Mouse (Mus musculus) MEL (cell line): ENCODE measurements around the gene Rsph10b. TPM values are rescaled to one million over a fixed set of nuclear protein-coding genes. Genes with fewer than 3 reads are reported as not detected.

Source experiments
- DNase-seq: peaks from one replicate; pipeline ENCODE4 v3.0.0; 2011; ENCODE audit warnings: low read depth, low spot score
- H3K27ac ChIP-seq: 2 replicates; pipeline ENCODE4 v1.5.1; 2012; ENCODE audit warnings: low read depth, mild to moderate bottlenecking, control low read depth, low read length, moderate library complexity; ENCODE audit not compliant: control insufficient read depth
- H3K27me3 ChIP-seq, 2 experiments: fragments of 150-350 bp in 1 of 2; sonication (generic) in 1 of 2; 2 replicates each; pipeline ENCODE4 v1.6.1; 2012; ENCODE audit warnings: low read length in 2 of 2, mild to moderate bottlenecking in 2 of 2, improper control_type of control experiment in 1 of 2, moderate library complexity in 1 of 2; ENCODE audit not compliant: insufficient read depth in 2 of 2, control insufficient read depth in 1 of 2
- H3K36me3 ChIP-seq, 2 experiments: 2 replicates each; pipeline ENCODE4 v1.6.1; 2012 to 2014; ENCODE audit warnings: low read length in 2 of 2, improper control_type of control experiment in 1 of 2, inconsistent platforms in 1 of 2, mild to moderate bottlenecking in 1 of 2; ENCODE audit not compliant: insufficient read depth in 2 of 2, control insufficient read depth in 1 of 2
- H3K4me1 ChIP-seq, 2 experiments: fragments of 150-350 bp in 1 of 2; sonication (generic) in 1 of 2; 2 replicates each; pipeline ENCODE4 v1.6.1; 2012; ENCODE audit warnings: low read length in 2 of 2, improper control_type of control experiment in 1 of 2, mild to moderate bottlenecking in 1 of 2; ENCODE audit not compliant: insufficient read depth in 2 of 2, control insufficient read depth in 1 of 2
- H3K4me3 ChIP-seq, 2 experiments: fragments of 150-350 bp in 1 of 2; sonication (generic) in 1 of 2; 2 replicates each; pipeline ENCODE4 v1.5.1; 2012; ENCODE audit warnings: low read depth in 2 of 2, low read length in 2 of 2, mild to moderate bottlenecking in 2 of 2, moderate library complexity in 2 of 2, control low read depth in 1 of 2, improper control_type of control experiment in 1 of 2; ENCODE audit not compliant: control insufficient read depth in 1 of 2, insufficient read depth in 1 of 2
- H3K79me2 ChIP-seq: 2 replicates; pipeline ENCODE4 v1.6.1; 2012; ENCODE audit warnings: mild to moderate bottlenecking, low read length, moderate library complexity; ENCODE audit not compliant: control insufficient read depth, poor library complexity, insufficient read depth
- H3K9ac ChIP-seq: 2 replicates; pipeline ENCODE4 v1.6.1; 2012; ENCODE audit warnings: low read depth, mild to moderate bottlenecking, control low read depth, low read length, moderate library complexity; ENCODE audit not compliant: control insufficient read depth, poor library complexity, severe bottlenecking
- H3K9me3 ChIP-seq: fragments of 150-350 bp; sonication (generic); replicated peaks from 2 replicates; pipeline ENCODE4 v1.6.1; 2012; ENCODE audit warnings: mild to moderate bottlenecking, low read length, improper control_type of control experiment, moderate library complexity; ENCODE audit not compliant: insufficient read depth
- BHLHE40 ChIP-seq: IDR thresholded peaks from 2 replicates; pipeline ENCODE4 v1.6.1; 2012; ENCODE audit warnings: low read depth, mild to moderate bottlenecking, inconsistent platforms, low read length, improper control_type of control experiment, borderline replicate concordance
- CHD2 ChIP-seq: IDR thresholded peaks from 2 replicates; pipeline ENCODE4 v1.6.1; 2011; ENCODE audit warnings: low read length, improper control_type of control experiment
- CTCF ChIP-seq, 3 experiments: IDR thresholded peaks in 2 of 3; conservative IDR thresholded peaks in 1 of 3; 2 replicates each; pipeline ENCODE4 v1.5.1; 2011 to 2012; ENCODE audit warnings: low read length in 3 of 3, low read depth in 2 of 3, mild to moderate bottlenecking in 2 of 3, improper control_type of control experiment in 1 of 3, inconsistent platforms in 1 of 3, mixed read lengths in 1 of 3, moderate library complexity in 1 of 3; ENCODE audit not compliant: control insufficient read depth in 1 of 3, insufficient read depth in 1 of 3, poor library complexity in 1 of 3, severe bottlenecking in 1 of 3
- E2F4 ChIP-seq: IDR thresholded peaks from 2 replicates; pipeline ENCODE4 v1.6.1; 2011; ENCODE audit warnings: low read depth, low read length, improper control_type of control experiment, borderline replicate concordance
- ELF1 ChIP-seq: IDR thresholded peaks from 2 replicates; pipeline ENCODE4 v1.6.1; 2014; ENCODE audit warnings: low read depth, mild to moderate bottlenecking, inconsistent platforms, low read length, improper control_type of control experiment, moderate library complexity
- ETS1 ChIP-seq: IDR thresholded peaks from 2 replicates; pipeline ENCODE4 v1.6.1; 2012; ENCODE audit warnings: low read depth, mild to moderate bottlenecking, inconsistent platforms, low read length, improper control_type of control experiment, moderate library complexity
- HCFC1 ChIP-seq: IDR thresholded peaks from 2 replicates; pipeline ENCODE4 v1.6.1; 2012; ENCODE audit warnings: low read depth, mild to moderate bottlenecking, inconsistent platforms, low read length, improper control_type of control experiment, moderate library complexity
- KAT2A ChIP-seq: conservative IDR thresholded peaks from 2 replicates; pipeline ENCODE4 v1.6.1; 2012; ENCODE audit warnings: low read depth, low read length, improper control_type of control experiment, inconsistent platforms
- MAFK ChIP-seq: IDR thresholded peaks from 2 replicates; pipeline ENCODE4 v1.6.1; 2011; ENCODE audit warnings: low read depth, mild to moderate bottlenecking, low read length, improper control_type of control experiment, borderline replicate concordance
- MAX ChIP-seq: IDR thresholded peaks from 2 replicates; pipeline ENCODE4 v1.6.1; 2011; ENCODE audit warnings: low read length, improper control_type of control experiment
- MAZ ChIP-seq: IDR thresholded peaks from 2 replicates; pipeline ENCODE4 v1.6.1; 2012; ENCODE audit warnings: low read depth, mild to moderate bottlenecking, inconsistent platforms, low read length, improper control_type of control experiment
- MEF2A ChIP-seq: IDR thresholded peaks from 2 replicates; pipeline ENCODE4 v1.6.1; 2014; ENCODE audit warnings: low read depth, mild to moderate bottlenecking, inconsistent platforms, low read length, improper control_type of control experiment; ENCODE audit not compliant: poor library complexity, insufficient replicate concordance, severe bottlenecking; ENCODE audit errors: extremely low read depth
- MXI1 ChIP-seq: IDR thresholded peaks from 2 replicates; pipeline ENCODE4 v1.6.1; 2011; ENCODE audit warnings: mild to moderate bottlenecking, low read depth, low read length, improper control_type of control experiment
- MYC ChIP-seq: IDR thresholded peaks from 2 replicates; pipeline ENCODE4 v1.6.1; 2011; ENCODE audit warnings: low read depth, mild to moderate bottlenecking, low read length, improper control_type of control experiment, moderate library complexity
- NELFE ChIP-seq: IDR thresholded peaks from 2 replicates; pipeline ENCODE4 v1.6.1; 2011; ENCODE audit warnings: low read depth, low read length, improper control_type of control experiment
- NRF1 ChIP-seq: IDR thresholded peaks from 2 replicates; pipeline ENCODE4 v1.6.1; 2014; ENCODE audit warnings: low read depth, mild to moderate bottlenecking, inconsistent platforms, low read length, improper control_type of control experiment, moderate library complexity; ENCODE audit not compliant: poor library complexity, insufficient read depth, severe bottlenecking
- POLR2A ChIP-seq, 2 experiments: IDR thresholded peaks; 2 replicates each; pipeline ENCODE4 v1.6.1; 2011 to 2012; ENCODE audit warnings: low read length in 2 of 2, mild to moderate bottlenecking in 2 of 2, control low read depth in 1 of 2, improper control_type of control experiment in 1 of 2, low read depth in 1 of 2, moderate library complexity in 1 of 2; ENCODE audit not compliant: control insufficient read depth in 1 of 2, insufficient read depth in 1 of 2, poor library complexity in 1 of 2
- POLR2AphosphoS2 ChIP-seq: IDR thresholded peaks from 2 replicates; pipeline ENCODE4 v1.6.1; 2011; ENCODE audit warnings: low read length, improper control_type of control experiment
- POLR2AphosphoS5 ChIP-seq: IDR thresholded peaks from 2 replicates; pipeline ENCODE4 v1.6.1; 2012; ENCODE audit warnings: low read depth, borderline replicate concordance, mild to moderate bottlenecking, inconsistent platforms, low read length, moderate library complexity, mixed read lengths
- SIN3A ChIP-seq: IDR thresholded peaks from 2 replicates; pipeline ENCODE4 v1.6.1; 2012; ENCODE audit warnings: low read length, improper control_type of control experiment, inconsistent platforms
- TBP ChIP-seq: IDR thresholded peaks from 2 replicates; pipeline ENCODE4 v1.8.0; 2011; ENCODE audit warnings: low read depth, low read length, improper control_type of control experiment
- TCF12 ChIP-seq: IDR thresholded peaks from 2 replicates; pipeline ENCODE4 v1.6.1; 2014; ENCODE audit warnings: low read depth, mild to moderate bottlenecking, inconsistent platforms, low read length, improper control_type of control experiment, moderate library complexity
- USF1 ChIP-seq: IDR thresholded peaks from 2 replicates; pipeline ENCODE4 v1.6.1; 2014; ENCODE audit warnings: low read depth, mild to moderate bottlenecking, inconsistent platforms, low read length, improper control_type of control experiment, moderate library complexity
- ZC3H11A ChIP-seq: IDR thresholded peaks from 2 replicates; pipeline ENCODE4 v1.6.1; 2012; ENCODE audit warnings: low read depth, mild to moderate bottlenecking, inconsistent platforms, low read length, improper control_type of control experiment
- ZMIZ1 ChIP-seq: IDR thresholded peaks from 2 replicates; pipeline ENCODE4 v1.6.1; 2012; ENCODE audit warnings: low read depth, mild to moderate bottlenecking, inconsistent platforms, low read length, improper control_type of control experiment, moderate library complexity
- ZNF384 ChIP-seq: IDR thresholded peaks from 2 replicates; pipeline ENCODE4 v1.6.1; 2012; ENCODE audit warnings: low read depth, mild to moderate bottlenecking, inconsistent platforms, low read length, improper control_type of control experiment
- polyA plus RNA-seq, 2 experiments: library from polyadenylated mRNA; stranded (reverse) in 1 of 2; unstranded in 1 of 2; fragments of >175 nt in 1 of 2; fragments of >200 nt in 1 of 2; gene quantifications; 2 replicates each; pipeline versions ENCODE4 v1.2.1 to v1.2.4; 2012; ENCODE audit warnings: low replicate concordance in 2 of 2, low read depth in 1 of 2; ENCODE audit not compliant: insufficient read length in 2 of 2, insufficient read depth in 1 of 2, missing spikeins in 1 of 2
- total RNA-seq: library from RNA; depleted of rRNA; stranded (reverse); fragments of 300-350 nt; gene quantifications from 2 replicates; pipeline ENCODE4 v1.2.3, GENCODE M21; 2012

Gene Rsph10b
- total and polyA plus RNA-seq, 3 experiments, result 0.04 to 0.17 TPM; not detected in 1

- Histone ChIP-seq H3K4me1 (peaks cover 0 to 15% of the 10 kb centered on the region in 2 experiments; a peak in 2 of 4 replicates), H3K27ac (peak within 1 kb of the TSS; percentile 82), H3K4me3 (peak within 1 kb of the TSS; percentile 85 to 87), H3K36me3 (peaks cover 2 to 13% of the 10 kb centered on the region in 2 experiments), H3K27me3 (no peaks in the 10 kb centered on the region), H3K9me3 (no peaks in the 10 kb centered on the region), H3K79me2 (peaks cover 36% of the 10 kb centered on the region), H3K9ac (peak within 1 kb of the TSS; percentile 95)
- DNase-seq, result peak; percentile 99
- TF ChIP-seq MEF2A (no peak), KAT2A (peak; percentile 82), ZNF384 (no peak), NRF1 (peak; percentile 80), ZC3H11A (no peak), ELF1 (peak; percentile 85), BHLHE40 (no peak), MAZ (no peak), MAX (peak; percentile 97), POLR2AphosphoS2 (peak; percentile 83), POLR2AphosphoS5 (no peak), ZMIZ1 (peak; percentile 73), ETS1 (0 out of 2 replicates have a peak, but pooled peaks have one; percentile 9), POLR2A (IDR thresholded peaks at IDR 0.05; ENCODE audit: control insufficient read depth in 1 of 2, insufficient read depth in 1 of 2, low read depth in 1 of 2, low read length in 2 of 2, poor library complexity in 1 of 2) (peak; percentile 76 to 96), CHD2 (peak; percentile 84), HCFC1 (peak; percentile 90), SIN3A (peak; percentile 96), MAFK (no peak), TBP (peak; percentile 83), USF1 (peak; percentile 69), NELFE (peak; percentile 94), TCF12 (peak; percentile 25; the same call in 1 of the 2 replicates), E2F4 (peak; percentile 85), CTCF (IDR thresholded peaks at IDR 0.05 in 2 of 3, conservative IDR thresholded peaks at IDR 0.05 in 1 of 3; ENCODE audit: control insufficient read depth in 1 of 3, insufficient read depth in 1 of 3, low read depth in 2 of 3, low read length in 3 of 3, poor library complexity in 1 of 3, severe bottlenecking in 1 of 3) (0 out of 6 replicates have a peak, but pooled peaks of 1 of the 3 experiments have one; percentile 0), MYC (peak; percentile 98), MXI1 (peak; percentile 99)
Measured at GRCm38 (mm10) chr5:143909417-143910400, 23.1 kb upstream of the Rsph10b start, which contains the start of the genes Aimp2 and Pms2. Aimp2 (minus strand) TSS chr5:143909847. Pms2 (plus strand) TSS chr5:143909964.
